Mouse (Mus musculus) gastrocnemius, postnatal 4 days (tissue): ENCODE data around the gene Gcm1. TPM values are rescaled to one million over a fixed set of nuclear protein-coding genes. Genes with fewer than 3 reads are reported as not detected.

Experiments
- DNase-seq, 2 experiments: peaks; one replicate each; pipeline ENCODE4 v3.0.0; 2021 to 2022; ENCODE audit warnings: low spot score in 2 of 2, mixed read lengths in 2 of 2
- long read RNA-seq, 2 experiments: library from polyadenylated mRNA; stranded (forward); transcript quantifications; one replicate each; pipeline ENCODE4 v2.0.0; 2021
- total RNA-seq, 2 experiments: library from RNA; stranded (reverse); gene quantifications; 2 replicates each; pipeline ENCODE4 v1.2.3; 2021

Gcm1 gene
- total RNA-seq = not detected
- long read RNA-seq, experiment 1 = 0 reads
- long read RNA-seq, experiment 2 = 0 reads

DNA sequence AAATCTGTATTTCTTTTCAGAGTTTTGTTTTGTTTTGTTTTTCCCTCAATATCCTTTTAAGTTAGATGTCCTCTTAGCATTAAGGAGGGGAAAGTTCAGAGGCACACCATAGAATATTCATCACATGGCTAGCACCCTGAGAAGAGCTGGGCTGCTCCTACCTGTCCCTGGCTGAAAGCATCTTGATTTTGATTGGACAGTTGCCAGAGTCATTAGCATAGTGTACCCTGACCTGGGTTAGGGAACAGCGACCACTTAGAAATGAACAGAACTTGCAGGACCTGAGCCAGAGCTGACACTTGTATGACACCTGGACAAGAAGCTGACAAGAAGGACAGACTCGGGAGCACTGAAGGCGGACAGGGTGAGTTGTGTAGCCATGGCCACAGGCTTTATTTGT is at the start of gene Gcm1:
Gene Gcm1, plus strand, starts transcription at position 248 of the 400 bp plus-strand sequence.
- DNase-seq = no peak

DNA sequence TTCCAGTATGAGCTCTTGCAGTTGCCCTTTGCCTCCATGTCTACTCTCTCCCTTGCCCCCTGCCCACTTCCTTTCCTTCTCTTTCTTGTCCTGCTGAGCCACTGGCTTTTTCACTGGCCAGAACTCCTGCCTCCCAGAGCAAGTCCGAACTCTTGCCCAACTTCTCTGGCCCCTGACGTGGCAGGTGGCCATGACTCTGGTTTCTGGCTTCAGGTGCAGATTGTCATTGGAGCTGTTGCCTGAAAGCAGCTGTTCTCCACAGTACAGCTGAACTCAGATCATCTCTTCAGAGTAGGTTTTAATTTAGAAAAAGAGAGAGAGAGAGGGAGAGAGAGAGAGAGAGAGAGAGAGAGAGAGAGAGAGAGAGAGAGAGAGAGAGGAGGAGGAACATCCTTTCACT is 48.4 kb upstream of the Gcm1 start:
- DNase-seq = no peak

- DNase-seq = no peak
These were observed 46.2 kb upstream of the Gcm1 start for GRCm38 (mm10) chr9:78005481-78005880.

DNA sequence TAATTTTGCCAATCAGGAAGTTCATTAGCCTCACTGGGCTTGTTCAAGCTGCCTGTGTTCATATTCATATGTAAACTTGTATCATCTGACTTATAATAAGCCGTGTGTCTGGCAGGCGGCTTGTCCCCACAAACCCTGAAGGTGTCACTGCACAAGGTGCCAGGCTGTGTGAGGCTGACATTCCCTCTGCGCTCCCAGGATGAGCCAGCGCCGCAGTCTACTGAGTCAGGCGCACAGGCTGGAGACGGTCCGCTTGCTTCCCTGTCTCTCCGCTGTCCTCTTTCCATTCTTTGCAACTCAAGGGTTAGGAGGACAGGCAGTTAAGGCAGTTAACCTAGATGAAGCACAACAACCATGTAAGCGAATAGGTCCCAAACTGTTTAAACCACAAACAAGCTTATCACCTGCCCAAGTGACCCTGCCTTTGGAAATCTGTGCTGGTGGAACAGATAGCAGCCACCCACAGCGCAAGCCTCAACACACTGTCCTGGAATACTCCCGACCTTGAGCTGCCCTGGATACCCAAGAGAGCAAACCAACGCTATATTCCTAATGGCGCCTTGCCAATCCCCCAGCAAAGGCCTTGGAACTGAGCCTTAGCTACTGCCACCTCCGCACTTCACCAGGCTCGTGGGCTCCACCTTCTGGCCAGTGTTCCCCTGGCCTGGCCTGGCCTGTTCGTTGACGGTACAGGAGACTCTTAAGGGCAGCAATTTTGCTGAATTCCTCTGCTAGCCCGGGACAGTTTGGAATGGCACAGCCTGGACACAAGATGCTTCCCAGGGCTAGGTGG is 45.3 kb upstream of the Gcm1 start:
- peak; percentile 66 to 82 for DNase-seq

DNA sequence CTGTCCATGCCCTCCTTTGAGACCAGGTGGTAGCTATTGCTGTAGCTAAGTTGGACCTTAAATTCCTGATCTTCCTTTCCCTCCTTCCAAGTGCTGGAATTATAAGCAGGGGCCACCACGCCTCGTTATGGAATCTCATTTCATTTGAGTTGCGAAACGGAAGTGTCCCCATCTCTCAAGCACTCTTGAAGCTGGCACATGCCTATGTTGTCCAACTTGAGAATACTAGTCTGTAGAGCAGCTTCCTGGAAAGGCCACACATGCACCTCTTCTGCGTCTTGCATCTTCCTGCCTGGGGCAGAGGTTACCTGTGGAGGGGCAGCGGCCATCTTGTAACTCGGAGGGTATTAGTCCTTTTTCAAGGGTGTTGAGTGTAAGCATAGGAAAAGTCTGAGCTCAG is 42.3 kb upstream of the Gcm1 start:
- no peak for DNase-seq

- DNase-seq = no peak
These were observed 41.5 kb upstream of the Gcm1 start for GRCm38 (mm10) chr9:78010187-78010586.

DNA sequence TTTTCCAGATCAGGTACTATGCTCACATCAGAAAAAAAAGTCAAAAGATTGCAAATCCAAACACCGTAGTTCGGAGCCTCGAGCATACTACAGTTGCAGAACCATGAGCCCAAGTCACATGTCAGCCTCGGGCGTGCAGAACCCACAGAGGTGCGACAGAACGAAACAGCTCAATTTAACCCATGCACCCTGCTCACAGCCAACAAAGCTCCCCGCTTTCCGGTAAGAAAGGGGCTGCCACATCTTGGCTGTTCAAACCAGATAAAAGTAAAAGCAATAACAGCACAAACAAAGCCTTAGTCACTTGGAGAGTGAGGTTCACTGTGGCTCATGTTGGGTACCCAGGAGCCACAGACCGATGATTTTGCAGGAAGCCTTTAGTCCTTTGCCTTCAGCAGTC is 41.0 kb upstream of the Gcm1 start:
- no peak for DNase-seq

DNA sequence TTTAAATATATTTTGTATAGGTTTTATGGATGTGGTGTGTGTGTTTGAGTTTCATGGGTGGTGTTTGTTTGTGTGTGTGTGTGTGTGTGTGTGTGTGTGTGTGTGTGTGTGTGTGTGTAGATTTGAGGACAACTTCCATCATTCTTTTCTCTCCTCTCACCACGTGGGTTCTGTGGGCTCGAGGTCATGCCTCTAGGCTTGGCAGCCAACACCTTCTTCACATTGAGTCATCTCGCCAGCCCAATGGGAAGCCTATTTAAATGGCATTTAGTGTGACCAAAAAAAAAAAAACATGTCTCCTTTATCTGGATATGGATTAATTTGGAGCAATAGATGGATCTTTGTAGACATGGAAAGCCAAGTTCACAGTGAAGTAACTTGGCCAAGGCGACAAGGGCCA is 39.7 kb upstream of the Gcm1 start:
- DNase-seq = no peak

DNA sequence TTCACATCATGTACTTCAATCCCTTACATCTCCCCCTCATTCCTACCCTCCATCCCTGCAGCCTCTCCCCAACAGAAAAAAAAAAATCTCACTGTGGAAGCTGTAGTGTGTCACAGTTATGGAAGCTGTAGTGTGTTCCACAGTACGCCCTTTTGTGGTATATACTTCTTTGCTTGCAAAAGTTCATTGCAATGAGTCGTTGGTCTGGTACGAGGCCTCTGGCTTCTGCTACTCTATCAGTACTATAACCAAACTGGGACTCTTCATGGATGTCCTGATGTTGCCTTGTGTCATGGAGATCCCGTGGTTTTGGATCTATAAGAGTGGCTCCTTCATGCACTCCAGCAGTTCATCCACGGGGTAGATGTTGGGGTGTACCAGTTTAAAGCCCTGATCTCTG is 39.0 kb upstream of the Gcm1 start:
- DNase-seq = no peak

- DNase-seq = no peak
These were observed 37.9 kb upstream of the Gcm1 start for GRCm38 (mm10) chr9:78013813-78014212.

DNA sequence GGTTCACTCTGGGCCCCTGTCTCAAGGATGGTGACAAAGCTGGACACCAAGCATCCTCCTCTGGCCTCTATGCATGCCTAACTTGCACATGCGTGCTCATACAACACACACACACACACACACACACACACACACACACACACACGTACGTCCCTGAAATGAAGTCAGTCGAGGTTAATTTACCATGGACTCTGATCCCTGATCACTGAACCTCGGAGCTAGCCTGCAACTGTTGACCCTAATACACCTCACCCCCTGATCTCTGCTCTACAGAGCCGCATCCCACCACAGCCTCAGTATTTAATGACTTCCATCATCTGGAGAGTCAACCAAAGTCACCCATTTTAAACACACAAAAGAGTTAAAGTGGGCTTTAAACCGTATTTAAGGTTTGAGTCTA is 35.9 kb upstream of the Gcm1 start:
- DNase-seq = no peak

DNA sequence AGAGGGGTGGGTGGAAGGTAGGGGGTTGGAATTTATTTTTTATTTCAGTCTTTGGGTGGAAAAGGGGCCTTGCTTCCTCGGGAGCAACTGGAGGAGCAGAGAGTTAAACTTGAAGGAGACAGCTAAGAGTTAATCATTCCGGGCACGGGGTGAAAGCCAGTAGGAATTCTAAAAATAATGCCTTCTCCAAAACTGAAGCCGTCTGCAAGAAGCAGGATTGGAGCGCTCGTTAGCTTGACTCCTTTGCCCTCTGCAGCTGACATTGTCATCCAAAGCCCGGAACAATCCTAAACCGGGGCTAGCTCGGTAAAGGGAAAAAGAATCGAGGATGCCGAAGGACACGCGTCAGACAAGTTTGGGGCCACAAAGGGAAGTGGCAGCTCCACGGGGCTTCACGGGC is 35.4 kb upstream of the Gcm1 start:
- DNase-seq = no peak

GRCm38 (mm10) chr9:78021256-78021655 is 30.5 kb upstream of the Gcm1 start:
- no peak for DNase-seq

GRCm38 (mm10) chr9:78022187-78022945 is 29.4 kb upstream of the Gcm1 start:
- no peak for DNase-seq

DNA sequence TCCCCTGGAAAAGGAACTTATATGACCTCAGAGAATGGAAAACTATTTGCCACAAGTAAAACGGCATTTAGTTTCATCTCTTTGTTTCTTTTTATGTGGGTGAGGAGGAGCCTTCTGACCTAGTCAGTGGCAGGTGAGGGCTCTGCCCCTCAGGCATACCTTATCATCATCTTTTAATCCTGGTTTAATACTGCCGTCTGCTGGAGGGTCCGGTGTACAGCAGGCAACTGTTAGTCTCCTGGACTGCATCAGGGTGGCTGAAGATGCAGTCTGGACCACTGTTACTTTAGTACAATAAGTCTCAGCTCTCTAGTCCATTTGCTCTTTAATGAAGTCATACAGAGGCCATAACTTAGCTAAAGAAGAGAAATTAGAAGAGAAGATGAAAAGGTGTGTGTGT is 26.9 kb upstream of the Gcm1 start:
- DNase-seq = peak in 1 of 2 experiments; percentile 40

DNA sequence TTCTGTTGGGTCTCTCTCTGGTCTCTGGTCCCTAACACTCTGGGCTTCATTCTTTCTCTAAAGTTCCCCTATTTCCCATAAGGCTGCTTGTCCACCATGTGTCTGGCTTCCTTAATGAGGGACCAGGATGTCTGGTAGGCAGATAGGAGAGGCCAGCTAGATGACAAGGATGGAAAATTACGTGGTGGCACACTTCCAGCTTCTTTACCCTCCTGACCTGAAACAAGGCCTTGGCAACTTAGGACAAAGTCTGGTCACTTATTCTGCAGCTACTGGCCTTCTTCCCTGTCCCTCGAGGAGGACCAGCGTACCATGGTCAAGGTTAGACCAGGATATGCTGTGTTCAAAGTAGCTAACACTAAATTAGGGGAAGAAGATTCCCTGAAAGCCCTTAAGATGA is 24.6 kb upstream of the Gcm1 start:
- no peak for DNase-seq

- DNase-seq = no peak
These were observed 20.8 kb upstream of the Gcm1 start for GRCm38 (mm10) chr9:78030835-78031456.

DNA sequence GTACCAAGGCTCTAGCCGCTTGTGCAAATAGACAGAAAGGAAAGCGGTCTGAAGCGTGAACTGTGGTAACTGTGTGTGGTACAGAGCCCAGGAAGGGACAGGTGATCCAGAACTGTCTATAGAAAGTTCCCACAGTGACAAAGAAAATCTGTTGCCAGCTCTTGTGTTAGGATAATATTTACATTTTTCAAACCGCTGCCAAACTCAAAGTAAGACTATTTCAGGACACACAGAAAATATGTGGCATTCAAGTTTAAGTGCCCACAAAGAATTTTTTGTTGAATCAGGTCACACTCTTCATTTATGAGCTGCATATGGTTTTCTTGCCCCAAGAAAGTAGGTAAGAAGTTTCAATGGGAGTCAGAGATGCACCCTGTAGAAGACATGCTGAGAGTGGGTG is 18.8 kb upstream of the Gcm1 start:
- DNase-seq = no peak

GRCm38 (mm10) chr9:78035296-78035695 is 16.4 kb upstream of the Gcm1 start:
- no peak for DNase-seq

DNA sequence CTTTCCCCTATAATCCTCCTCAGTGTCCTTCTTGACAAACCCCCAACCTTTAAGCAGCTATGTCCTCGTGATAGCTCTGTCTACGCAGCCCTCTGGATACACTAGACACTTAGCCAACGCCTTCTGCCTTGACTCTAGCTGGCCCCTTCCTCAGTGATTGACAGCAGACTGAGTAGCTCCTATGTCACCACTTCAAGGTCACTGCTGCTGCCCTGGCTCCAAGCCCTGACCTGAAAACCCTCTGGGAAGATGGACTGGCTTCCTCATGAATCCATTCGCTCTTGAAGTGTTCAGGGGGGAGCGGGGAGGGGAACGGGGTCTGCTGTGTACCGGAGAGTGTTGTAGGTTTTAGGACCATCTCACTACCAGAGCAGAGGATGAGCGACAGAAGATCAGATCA is 15.9 kb upstream of the Gcm1 start:
- no peak for DNase-seq

DNA sequence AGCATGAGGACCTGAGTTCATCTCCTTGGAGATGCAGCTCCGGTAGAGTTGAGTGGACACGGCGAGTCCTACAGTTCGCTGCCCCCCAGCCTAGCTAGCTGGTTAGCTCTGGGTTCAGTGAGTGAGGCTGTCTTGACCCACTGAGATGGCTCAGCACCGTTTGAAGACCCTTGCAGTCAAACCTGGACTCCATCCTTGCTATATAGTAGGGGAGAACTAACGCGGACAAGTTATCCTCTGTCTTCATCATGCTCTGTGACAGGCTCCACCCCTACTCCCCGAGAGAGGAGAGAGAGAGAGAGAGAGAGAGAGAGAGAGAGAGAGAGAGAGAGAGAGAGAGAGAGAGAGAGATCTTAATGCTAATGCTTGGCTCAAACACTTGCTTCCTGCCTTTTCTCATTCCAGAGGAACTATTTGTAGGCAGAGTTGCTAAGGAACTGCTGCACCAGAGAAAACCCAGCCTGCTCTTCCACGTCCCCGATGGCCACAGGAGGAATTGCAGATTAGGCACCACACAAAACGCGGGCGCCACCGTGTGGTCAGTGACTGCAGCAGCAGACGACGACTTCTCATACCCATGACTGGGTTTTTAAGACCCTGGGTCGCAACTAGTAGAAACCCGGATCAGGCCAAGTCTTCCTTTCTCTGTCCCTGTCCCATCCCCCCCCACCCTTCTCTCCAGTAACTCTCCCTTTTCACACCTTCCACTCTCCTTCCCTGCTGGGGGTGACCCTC is 12.8 kb upstream of the Gcm1 start:
- peak; percentile 60 to 71 for DNase-seq
